Mouse (Mus musculus) hindbrain, embryonic 11.5 days (tissue): ENCODE measurements around the gene Ctsw. TPM values are rescaled to one million over a fixed set of nuclear protein-coding genes. Genes with fewer than 3 reads are reported as not detected.
A peak's percentile ranks its signal among the peaks of the same experiment; 100 is the strongest.

Source experiments
- ATAC-seq: fragments of 200-750 bp; cut with Nextera tagmentation; 2 replicates; pipeline ENCODE4 v1.8.0; 2017; ENCODE audit warnings: mild to moderate bottlenecking, moderate TSS enrichment, moderate library complexity; ENCODE audit not compliant: low FRiP score
- DNase-seq: peaks from one replicate; pipeline ENCODE4 v3.0.0-alpha.2; 2015; ENCODE audit warnings: low spot score
- H3K27ac ChIP-seq: fragments of 300-500 bp; sonication (generic); 2 replicates; pipeline ENCODE4 v1.5.1; 2014; ENCODE audit warnings: mild to moderate bottlenecking, low read depth, low read length
- H3K27me3 ChIP-seq: fragments of 300-500 bp; sonication (generic); 2 replicates; pipeline ENCODE4 v1.6.1; 2014; ENCODE audit warnings: mild to moderate bottlenecking, low read length, moderate library complexity, mixed read lengths; ENCODE audit not compliant: control insufficient read depth, insufficient read depth
- H3K36me3 ChIP-seq: fragments of 300-500 bp; sonication (generic); 2 replicates; pipeline ENCODE4 v1.6.1; 2014; ENCODE audit warnings: mild to moderate bottlenecking, low read length, moderate library complexity, mixed read lengths; ENCODE audit not compliant: control insufficient read depth, insufficient read depth
- H3K4me1 ChIP-seq: fragments of 300-500 bp; sonication (generic); replicated peaks from 2 replicates; pipeline ENCODE4 v1.6.1; 2014; ENCODE audit warnings: low read length, mixed read lengths; ENCODE audit not compliant: control insufficient read depth, insufficient read depth
- H3K4me2 ChIP-seq: fragments of 300-500 bp; sonication (generic); replicated peaks from 2 replicates; pipeline ENCODE4 v1.6.1; 2014; ENCODE audit warnings: mild to moderate bottlenecking, low read depth, low read length
- H3K4me3 ChIP-seq: fragments of 300-500 bp; sonication (generic); 2 replicates; pipeline ENCODE4 v1.5.1; 2014; ENCODE audit warnings: low read depth, low read length
- H3K9ac ChIP-seq: fragments of 300-500 bp; sonication (generic); 2 replicates; pipeline ENCODE4 v1.6.1; 2014; ENCODE audit warnings: low read depth, low read length
- H3K9me3 ChIP-seq: fragments of 300-500 bp; sonication (generic); 2 replicates; pipeline ENCODE4 v1.6.1; 2016; ENCODE audit warnings: low read length; ENCODE audit not compliant: control insufficient read depth
- WGBS: fragments of 180-500 bp; shearing (Covaris S2); extraction: QIAGEN DNeasy Blood & Tissue Kit; methylation state at CpG from one replicate; pipeline ENCODE4 v1.1.7; 2014; 5-methylcytosine and 5-hydroxymethylcytosine counted together
- polyA plus RNA-seq: library from polyadenylated mRNA; unstranded; fragments of >200 nt; fragmentation: Nextera tagmentation; extraction: Ambion mirVana; gene quantifications from 2 replicates; pipeline ENCODE4 v1.2.1, GENCODE M21; 2014

Ctsw gene
- 3.0 and 4.7 TPM in 2 replicates for polyA plus RNA-seq

DNA sequence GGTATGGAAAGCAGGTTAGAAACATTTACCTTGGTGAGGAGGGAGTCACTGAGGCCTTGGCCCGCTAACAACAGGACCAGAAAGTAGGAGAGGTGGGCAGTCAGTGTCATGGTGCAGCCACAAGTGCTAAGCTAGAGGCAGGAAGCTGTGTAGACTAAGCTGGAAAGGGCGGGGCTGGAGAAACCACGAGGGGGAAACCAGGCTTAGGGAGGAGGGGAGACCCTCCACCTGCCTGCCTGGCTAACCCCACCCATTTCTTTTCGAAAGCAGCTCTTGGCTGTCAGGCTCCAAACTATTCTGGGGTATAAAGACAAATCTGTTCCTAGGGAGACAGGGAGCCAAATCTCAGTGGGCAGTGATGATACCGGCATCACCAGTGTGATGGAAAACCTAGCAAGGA, at the start of gene Ctsw:
Ctsw (minus strand) TSS at position 134 of the 400 bp plus-strand sequence.
- H3K4me2 ChIP-seq, result no peak within 1 kb of the TSS
- no peaks in the 10 kb centered on the region for H3K36me3 ChIP-seq
- H3K27me3 ChIP-seq, result no peaks in the 10 kb centered on the region
- ATAC-seq, result no peak
- 72% methylated on average over 5 of the region's 5 CpGs for WGBS
- H3K27ac ChIP-seq, result no peak within 1 kb of the TSS
- no peak within 1 kb of the TSS for H3K9ac ChIP-seq
- H3K4me1 ChIP-seq, result peaks cover 4% of the 10 kb centered on the region; the same call in 1 of the 2 replicates
- DNase-seq, result no peak
- H3K9me3 ChIP-seq, result no peaks in the 10 kb centered on the region
- no peak within 1 kb of the TSS for H3K4me3 ChIP-seq

DNA sequence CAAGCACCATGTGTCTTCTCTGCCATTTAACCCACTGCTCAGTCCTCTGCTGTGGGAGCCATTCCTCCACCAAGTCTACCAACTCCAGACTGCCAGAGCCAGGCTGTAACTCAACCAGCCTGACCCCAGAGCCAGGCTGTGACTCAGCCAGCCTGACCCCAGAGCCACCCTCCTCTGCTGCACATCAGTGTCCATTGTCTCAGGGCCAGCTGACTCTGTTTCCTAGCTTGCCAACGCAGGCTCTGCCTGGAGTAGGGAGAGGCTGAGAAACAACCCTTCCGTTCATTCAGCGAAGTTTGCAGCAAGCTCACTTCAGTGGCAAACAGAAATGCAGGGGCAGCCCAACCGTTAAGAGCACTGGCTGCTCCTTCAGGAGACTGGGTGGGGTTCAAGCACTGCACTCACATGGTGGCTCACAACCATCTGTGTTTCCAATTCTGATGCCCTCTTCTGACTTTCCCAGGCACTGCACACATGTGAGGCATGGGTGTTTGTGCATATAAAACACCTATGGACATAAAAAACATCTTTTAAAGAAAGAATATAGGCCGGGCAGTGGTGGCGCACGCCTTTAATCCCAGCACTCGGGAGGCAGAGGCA, 48.7 kb upstream of the Ctsw start:
- Histone ChIP-seq H3K4me3 (no peak overlapping the region), H3K36me3 (no peaks in the 10 kb centered on the region), H3K9ac (no peak overlapping the region), H3K9me3 (no peaks in the 10 kb centered on the region), H3K4me1 (no peaks in the 10 kb centered on the region), H3K27me3 (no peaks in the 10 kb centered on the region), H3K27ac (no peak overlapping the region), H3K4me2 (no peak overlapping the region)
- DNase-seq, result no peak
- ATAC-seq, result no peak
- WGBS, result 84% methylated on average over 8 of the region's 8 CpGs

DNA sequence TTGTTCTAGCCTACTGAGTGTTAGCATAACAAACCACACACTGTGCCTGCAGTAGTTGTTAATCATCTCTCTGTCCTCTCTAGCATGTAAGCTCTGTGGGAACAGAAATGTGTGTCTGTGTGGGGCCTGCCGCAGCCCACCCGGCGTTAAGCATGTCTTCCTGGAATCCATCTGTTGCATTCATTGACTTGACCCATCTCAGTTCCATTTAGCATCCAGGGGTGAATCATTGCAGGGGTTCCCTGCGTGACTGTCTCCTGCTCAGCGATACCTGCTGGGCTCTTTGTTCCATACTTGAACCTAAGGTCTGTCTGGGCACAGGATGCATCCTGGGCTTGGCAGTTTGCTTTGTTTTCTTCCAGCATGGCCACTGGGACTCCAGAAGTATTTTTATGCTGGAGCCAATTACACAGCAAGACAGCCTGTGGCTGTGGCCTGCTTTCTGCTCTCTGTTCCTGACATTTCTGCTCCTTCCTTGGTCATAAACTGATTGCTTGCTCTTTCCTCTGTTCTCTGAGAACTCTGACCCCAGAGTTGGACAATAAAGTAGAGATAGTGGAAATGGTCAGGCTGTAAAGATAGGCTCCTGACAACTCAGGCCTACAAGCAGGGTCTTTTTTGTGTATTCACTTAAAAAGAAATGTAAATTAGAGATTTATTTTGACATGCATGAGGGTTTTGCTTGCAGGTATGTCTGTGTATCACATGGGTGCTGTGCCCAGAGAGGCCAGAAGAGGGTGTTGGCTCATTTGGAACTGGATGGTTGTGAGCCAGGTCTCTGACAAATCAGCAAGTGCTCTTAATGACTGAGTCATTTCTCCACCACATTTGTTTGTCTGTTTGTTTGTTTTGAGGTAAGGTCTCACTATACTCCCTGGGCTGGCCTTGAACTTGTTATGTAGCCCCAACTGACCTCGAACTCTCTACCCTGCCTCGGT, 47.8 kb upstream of the Ctsw start:
- Histone ChIP-seq H3K4me1 (no peaks in the 10 kb centered on the region), H3K4me3 (no peak overlapping the region), H3K4me2 (no peak overlapping the region), H3K27me3 (no peaks in the 10 kb centered on the region), H3K27ac (no peak overlapping the region), H3K9ac (no peak overlapping the region), H3K36me3 (no peaks in the 10 kb centered on the region), H3K9me3 (no peaks in the 10 kb centered on the region)
- ATAC-seq (no peak), DNase-seq (no peak)
- WGBS, result 77% methylated on average over 7 of the region's 7 CpGs

DNA sequence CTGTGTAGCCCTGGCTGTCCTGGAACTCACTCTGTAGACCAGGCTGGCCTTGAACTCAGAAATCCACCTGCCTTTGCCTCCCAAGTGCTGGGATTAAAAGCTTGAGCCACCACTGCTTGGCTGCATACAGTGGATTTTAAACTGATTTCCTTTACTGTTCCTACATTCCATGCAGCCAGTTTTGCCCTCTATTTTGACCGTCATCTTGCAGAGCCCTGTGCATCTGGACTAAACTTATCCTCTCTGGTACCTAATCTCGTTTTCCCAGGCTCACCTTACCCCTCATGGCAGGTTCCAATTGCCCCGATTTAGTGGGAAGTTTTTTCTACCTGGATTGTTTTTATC, 44.7 kb upstream of the Ctsw start:
- Histone ChIP-seq H3K9me3 (no peaks in the 10 kb centered on the region), H3K36me3 (no peaks in the 10 kb centered on the region), H3K4me1 (no peaks in the 10 kb centered on the region), H3K27ac (no peak overlapping the region), H3K27me3 (no peaks in the 10 kb centered on the region), H3K4me2 (no peak overlapping the region), H3K9ac (no peak overlapping the region), H3K4me3 (no peak overlapping the region)
- WGBS, result 89% methylated on average over 3 of the region's 3 CpGs
- no peak for ATAC-seq
- no peak for DNase-seq

DNA sequence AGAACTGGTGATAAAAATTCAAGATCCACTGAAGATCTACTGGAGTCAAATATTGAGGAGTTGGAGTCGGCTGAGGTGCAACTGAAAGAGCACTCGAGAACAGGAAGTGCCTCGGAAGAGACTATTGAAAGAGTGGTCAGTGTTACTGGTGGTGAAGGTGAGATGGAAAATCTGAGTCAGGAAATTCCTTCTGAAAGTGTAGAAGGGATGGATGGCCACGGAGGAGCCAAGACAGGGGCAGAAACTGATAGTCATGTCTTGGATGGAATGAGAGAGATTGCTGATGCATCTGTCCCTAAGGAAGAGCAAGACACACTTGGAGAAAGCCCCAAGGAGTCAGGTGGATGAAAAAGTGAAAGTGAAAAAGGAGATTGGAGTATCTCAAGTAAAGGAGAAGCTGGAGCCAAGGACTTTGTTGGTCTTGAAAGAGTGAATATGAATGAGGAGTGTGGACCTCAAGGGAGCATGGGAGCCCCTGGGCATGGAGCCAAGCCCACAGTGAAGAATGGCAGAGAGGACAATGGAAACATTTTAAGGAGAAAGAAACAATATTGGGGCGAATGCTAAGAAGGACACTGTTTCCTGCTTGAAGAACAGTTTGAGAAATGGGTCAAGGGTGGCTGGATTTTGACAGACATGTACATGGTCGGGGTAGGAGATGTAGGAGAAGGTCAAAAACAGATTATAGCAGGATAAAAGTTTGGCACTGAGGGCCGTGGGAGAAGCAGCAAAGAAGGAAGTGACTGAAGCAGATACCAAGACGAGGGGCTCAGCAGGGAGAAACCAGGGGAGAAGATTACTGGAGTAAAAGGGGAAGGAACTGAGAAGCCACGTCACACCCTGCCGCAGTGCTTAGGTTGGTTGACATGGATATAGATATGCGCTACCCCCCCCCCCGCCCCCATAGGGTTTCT, 44.0 kb upstream of the Ctsw start:
- Histone ChIP-seq H3K4me2 (no peak overlapping the region), H3K27ac (no peak overlapping the region), H3K9ac (no peak overlapping the region), H3K4me3 (no peak overlapping the region), H3K9me3 (no peaks in the 10 kb centered on the region), H3K4me1 (no peaks in the 10 kb centered on the region), H3K36me3 (no peaks in the 10 kb centered on the region), H3K27me3 (no peaks in the 10 kb centered on the region)
- ATAC-seq (no peak), DNase-seq (no peak)
- 85% methylated on average over 12 of the region's 12 CpGs for WGBS

DNA sequence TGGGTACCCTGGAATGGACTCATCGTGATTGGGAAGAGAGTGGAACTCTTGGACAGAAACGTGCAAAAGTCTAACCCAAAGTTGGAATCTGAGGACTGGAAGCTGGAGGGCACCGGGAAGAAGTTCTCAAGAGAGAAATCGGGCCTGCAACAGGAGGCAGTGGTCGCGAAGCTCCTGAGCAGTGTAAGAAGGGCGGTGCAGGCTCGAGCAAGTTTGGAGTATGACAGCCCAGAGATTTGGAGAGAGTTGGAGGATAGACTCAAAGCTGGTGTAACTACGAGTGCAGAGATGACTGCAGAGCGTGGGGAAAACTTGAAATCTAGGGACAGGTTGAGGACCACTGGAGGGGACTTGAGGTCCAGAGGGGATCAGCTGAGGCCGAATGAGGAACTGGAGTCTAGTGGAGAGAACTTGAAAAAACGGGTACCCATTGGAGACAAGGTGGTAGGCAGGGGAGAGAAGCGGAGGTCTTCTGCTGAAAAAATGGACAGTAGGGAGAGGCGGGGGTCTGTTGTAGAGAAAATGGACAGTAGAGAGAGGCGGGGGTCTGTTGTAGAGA, 42.8 kb upstream of the Ctsw start:
- peak overlapping the region; percentile 59 for H3K9ac ChIP-seq
- no peaks in the 10 kb centered on the region for H3K27me3 ChIP-seq
- WGBS, result 55% methylated on average over 15 of the region's 15 CpGs
- ATAC-seq, result no peak
- H3K9me3 ChIP-seq, result no peaks in the 10 kb centered on the region
- H3K4me1 ChIP-seq, result no peaks in the 10 kb centered on the region
- peak overlapping the region; percentile 63 for H3K4me2 ChIP-seq
- no peaks in the 10 kb centered on the region for H3K36me3 ChIP-seq
- DNase-seq, result no peak
- H3K4me3 ChIP-seq, result peak overlapping the region; percentile 43
- no peak overlapping the region for H3K27ac ChIP-seq

DNA sequence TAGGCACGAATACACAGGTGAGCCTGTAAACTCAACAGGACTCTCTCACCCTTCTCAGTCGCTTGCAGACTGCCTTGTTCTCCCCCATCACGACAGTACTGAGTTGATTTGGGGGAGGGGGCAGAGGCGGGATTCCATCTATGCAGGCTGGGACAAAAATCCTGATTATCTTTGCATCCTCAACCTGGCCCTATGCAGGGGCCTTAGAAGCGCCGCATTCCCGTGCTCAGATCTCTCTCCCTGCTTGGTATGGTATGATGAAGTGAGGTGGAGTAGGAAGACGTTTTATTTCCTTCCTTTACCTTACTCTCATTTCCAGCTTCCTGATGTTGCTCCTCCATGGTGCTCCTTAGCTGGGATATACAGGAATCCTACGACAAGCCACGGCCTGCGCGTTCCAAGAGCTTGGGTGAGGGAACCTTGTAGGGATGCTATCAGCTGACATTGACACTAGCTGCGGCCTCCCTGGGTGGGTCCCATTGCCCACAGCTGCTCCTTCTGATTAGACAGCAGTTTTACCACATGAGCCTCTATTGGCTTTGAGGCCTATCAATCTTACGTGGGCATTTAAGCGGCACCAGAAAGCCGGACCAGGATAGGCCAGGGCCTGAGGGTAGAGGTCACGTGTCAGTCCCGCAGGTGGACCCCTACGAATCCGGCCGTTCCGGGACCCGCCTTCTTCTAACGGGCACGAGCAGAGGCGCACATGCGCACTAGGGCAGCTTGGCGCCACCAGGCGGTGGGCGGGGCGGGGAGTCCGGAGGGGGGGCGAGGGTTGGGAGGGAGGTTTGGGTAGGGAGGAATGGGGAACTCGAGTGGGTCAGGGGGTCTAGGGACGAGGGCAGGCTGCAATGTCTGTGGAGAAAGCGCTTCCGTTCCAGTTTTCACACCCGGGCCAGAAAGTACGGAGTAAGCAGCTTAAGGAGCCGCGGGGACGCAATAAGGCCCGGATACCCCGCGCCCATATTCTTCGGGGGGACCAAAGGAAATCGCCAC, 42.0 kb upstream of the Ctsw start, which contains the start of gene Snx32:
Snx32 (minus strand) TSS at position 508 of the 996 bp plus-strand sequence.
- peak; percentile 99 for ATAC-seq
- H3K27ac ChIP-seq, result 0 out of 2 replicates have a peak within 1 kb of the TSS, but pooled peaks have one; percentile 0
- no peaks in the 10 kb centered on the region for H3K36me3 ChIP-seq
- peak within 1 kb of the TSS; percentile 59 for H3K9ac ChIP-seq
- no peaks in the 10 kb centered on the region for H3K9me3 ChIP-seq
- H3K4me3 ChIP-seq, result peak within 1 kb of the TSS; percentile 43
- peak; percentile 93 for DNase-seq
- 4% methylated on average over 45 of the region's 47 CpGs for WGBS
- no peaks in the 10 kb centered on the region for H3K4me1 ChIP-seq
- H3K4me2 ChIP-seq, result peak within 1 kb of the TSS; percentile 63
- H3K27me3 ChIP-seq, result no peaks in the 10 kb centered on the region
